Mouse (Mus musculus) stomach, postnatal 0 days (tissue): ENCODE data around the gene Vps51.

Source experiments
- CTCF ChIP-seq: IDR thresholded peaks from 2 replicates; pipeline ENCODE4 v1.5.1; 2016; ENCODE audit warnings: antibody characterized with exemption, low read depth, mild to moderate bottlenecking, moderate library complexity
- EP300 ChIP-seq: optimal IDR thresholded peaks from 2 replicates; pipeline ENCODE3; 2016; ENCODE audit warnings: antibody characterized with exemption

- TF ChIP-seq CTCF (no peak), EP300 (no peak)
These were observed 18.1 kb downstream of the Vps51 start for GRCm38 (mm10) chr19:6058966-6059365.
